8 mouse cellular contexts compared by ENCODE assay signal in the genomic region with DNA sequence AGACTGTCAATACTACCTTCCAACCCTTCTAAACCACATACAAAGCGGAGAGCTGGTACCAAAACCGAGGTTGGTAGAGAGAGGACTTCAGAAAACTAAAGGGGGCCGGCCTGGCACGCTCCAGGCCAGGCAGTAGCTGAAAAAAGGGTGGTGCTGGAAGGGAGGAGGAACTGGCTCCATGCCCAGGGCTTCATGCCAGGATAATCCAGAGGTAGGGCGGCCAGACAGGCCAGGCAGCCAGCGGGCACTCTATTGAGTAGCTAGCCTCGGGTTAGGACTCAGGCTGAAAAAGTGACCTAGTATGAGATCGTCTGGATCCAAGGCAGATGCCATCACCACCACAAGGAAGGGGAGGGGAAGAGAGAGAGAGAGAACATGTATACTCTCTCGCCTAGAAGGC. TPM values are rescaled to one million over a fixed set of nuclear protein-coding genes. Genes with fewer than 3 reads are reported as not detected.
DNase-seq lines count a peak whose midpoint lies in the region; ATAC-seq and TF ChIP-seq lines count a peak whose summit lies in the region.

No protein-coding gene starts in this region.

- H3K4me1 ChIP-seq in embryonic facial prominence, embryonic 10.5 days: peaks cover 84% of the 10 kb centered on the region
- peaks cover 74% of the 10 kb centered on the region for H3K4me1 ChIP-seq in heart, embryonic 10.5 days
- no peaks in the 10 kb centered on the region for H3K4me1 ChIP-seq in lung, adult 2 months (ENCODE audit: control insufficient read depth, insufficient read depth, low read length)
- peaks cover 51% of the 10 kb centered on the region for H3K4me1 ChIP-seq in stomach, embryonic 16.5 days (ENCODE audit: control insufficient read depth, insufficient read depth, low read length)

- H3K9me3 ChIP-seq in embryonic facial prominence, embryonic 10.5 days: no peaks in the 10 kb centered on the region
- H3K9me3 ChIP-seq in heart, embryonic 10.5 days: no peaks in the 10 kb centered on the region
- no peaks in the 10 kb centered on the region for H3K9me3 ChIP-seq in stomach, embryonic 16.5 days (replicated peaks; ENCODE audit: control insufficient read depth, low read length)

- TF ChIP-seq POLR2A in lung, adult 2 months (IDR thresholded peaks at IDR 0.05; ENCODE audit: borderline replicate concordance, extremely low read depth, low read depth, low read length): no peak

- H3K27ac ChIP-seq in embryonic facial prominence, embryonic 10.5 days (replicated peaks): peak overlapping the region; percentile 21
- peak overlapping the region; percentile 56 for H3K27ac ChIP-seq in heart, embryonic 10.5 days
- peak overlapping the region; percentile 78 for H3K27ac ChIP-seq in stomach, embryonic 16.5 days (ENCODE audit: low read length)

- H3K4me2 ChIP-seq in stomach, embryonic 16.5 days (ENCODE audit: low read depth, low read length): no peak overlapping the region

- H3K36me3 ChIP-seq in embryonic facial prominence, embryonic 10.5 days (replicated peaks): peaks cover 61% of the 10 kb centered on the region
- H3K36me3 ChIP-seq in heart, embryonic 10.5 days: peaks cover 13% of the 10 kb centered on the region
- no peaks in the 10 kb centered on the region for H3K36me3 ChIP-seq in stomach, embryonic 16.5 days (ENCODE audit: control insufficient read depth, insufficient read depth, low read length)

- peak overlapping the region; percentile 7; the same call in 1 of the 2 replicates for H3K9ac ChIP-seq in stomach, embryonic 16.5 days (ENCODE audit: low read length)

- ATAC-seq in cerebellum, adult (ENCODE audit: insufficient number of reproducible peaks, low FRiP score, low TSS enrichment): no peak
- ATAC-seq in stomach, embryonic 16.5 days (ENCODE audit: insufficient read depth, low FRiP score): peak; percentile 59; the same call in 1 of the 2 replicates
- ATAC-seq in granulocyte monocyte progenitor cell, adult 5-6 weeks (replicated peaks; ENCODE audit: poor library complexity, severe bottlenecking): no peak

- H3K27me3 ChIP-seq in embryonic facial prominence, embryonic 10.5 days (replicated peaks; ENCODE audit: low read depth, poor library complexity, severe bottlenecking): no peaks in the 10 kb centered on the region
- H3K27me3 ChIP-seq in heart, embryonic 10.5 days (ENCODE audit: insufficient read depth, poor library complexity, severe bottlenecking): no peaks in the 10 kb centered on the region
- no peaks in the 10 kb centered on the region for H3K27me3 ChIP-seq in stomach, embryonic 16.5 days (ENCODE audit: control insufficient read depth, insufficient read depth, low read length)

- peak overlapping the region; percentile 11; the same call in 1 of the 2 replicates for H3K4me3 ChIP-seq in embryonic facial prominence, embryonic 10.5 days
- no peak overlapping the region for H3K4me3 ChIP-seq in heart, embryonic 10.5 days
- H3K4me3 ChIP-seq in lung, adult 2 months (replicated peaks; ENCODE audit: extremely low read depth, low read depth, low read length): no peak overlapping the region
- no peak overlapping the region for H3K4me3 ChIP-seq in stomach, embryonic 16.5 days (replicated peaks; ENCODE audit: low read length)

- 82% methylated on average over 9 of the region's 9 CpGs for WGBS in embryonic facial prominence, embryonic 10.5 days
- 69% methylated on average over 9 of the region's 9 CpGs for WGBS in heart, embryonic 10.5 days
- 25% methylated on average over 9 of the region's 9 CpGs for WGBS in lung, adult 2 months
- WGBS in stomach, embryonic 16.5 days: 39% methylated on average over 9 of the region's 9 CpGs

- peak; percentile 72 to 78 for DNase-seq in cerebellum, postnatal 10 days
- DNase-seq in embryonic facial prominence, embryonic 10.5 days (ENCODE audit: low spot score): no peak
- DNase-seq in heart, embryonic 10.5 days (ENCODE audit: low spot score): no peak
- DNase-seq in kidney, adult 9 months: peak; percentile 89
- DNase-seq in lung, adult 2 months: peak; percentile 81

- TF ChIP-seq CTCF in lung, adult 2 months (IDR thresholded peaks at IDR 0.05; ENCODE audit: insufficient read depth, low read length): no peak

RNA-seq across cellular contexts. Expression of a gene that starts 17.2 kb away (rescaled TPM):
- 173 and 197 TPM in 2 replicates for polyA plus RNA-seq in embryonic facial prominence, embryonic 10.5 days (2016; fragmentation: Nextera tagmentation; extraction: Ambion mirVana)
- 88.7 and 107 TPM in 2 replicates for polyA plus RNA-seq in heart, embryonic 10.5 days (2016; fragmentation: Nextera tagmentation; extraction: Ambion mirVana)
- 1.4 and 1.6 TPM in 2 replicates for polyA plus RNA-seq in lung, adult 2 months (2012; rRNA removed)
- 24.1 and 26.7 TPM in 2 replicates for polyA plus RNA-seq in stomach, embryonic 16.5 days (2015; fragmentation: Nextera tagmentation; extraction: Ambion mirVana)
- total RNA-seq in granulocyte monocyte progenitor cell, adult 5-6 weeks (2014; fragmentation: Nextera tagmentation): not detected in 2 replicates
- under 0.01 TPM in 1 of 2 replicates, not detected in the other for total RNA-seq in granulocyte monocyte progenitor cell, adult 5-6 weeks (2017)

RNA-seq across cellular contexts. Expression of a gene that starts 35.8 kb away (rescaled TPM):
- not detected in 2 replicates for polyA plus RNA-seq in embryonic facial prominence, embryonic 10.5 days (2016; fragmentation: Nextera tagmentation; extraction: Ambion mirVana)
- polyA plus RNA-seq in heart, embryonic 10.5 days (2016; fragmentation: Nextera tagmentation; extraction: Ambion mirVana): not detected in 2 replicates
- polyA plus RNA-seq in lung, adult 2 months (2012; rRNA removed): not detected in 2 replicates
- polyA plus RNA-seq in stomach, embryonic 16.5 days (2015; fragmentation: Nextera tagmentation; extraction: Ambion mirVana): 2.5 and 5.3 TPM in 2 replicates
- total RNA-seq in granulocyte monocyte progenitor cell, adult 5-6 weeks (2014; fragmentation: Nextera tagmentation): not detected in 2 replicates
- not detected in 2 replicates for total RNA-seq in granulocyte monocyte progenitor cell, adult 5-6 weeks (2017)

RNA-seq across cellular contexts. Expression of a gene that starts 46.2 kb away (rescaled TPM):
- polyA plus RNA-seq in embryonic facial prominence, embryonic 10.5 days (2016; fragmentation: Nextera tagmentation; extraction: Ambion mirVana): 106 and 107 TPM in 2 replicates
- 88.3 and 102 TPM in 2 replicates for polyA plus RNA-seq in heart, embryonic 10.5 days (2016; fragmentation: Nextera tagmentation; extraction: Ambion mirVana)
- polyA plus RNA-seq in lung, adult 2 months (2012; rRNA removed): 18.1 and 24.1 TPM in 2 replicates
- 80.5 and 92.6 TPM in 2 replicates for polyA plus RNA-seq in stomach, embryonic 16.5 days (2015; fragmentation: Nextera tagmentation; extraction: Ambion mirVana)
- 88.7 and 94.9 TPM in 2 replicates for total RNA-seq in granulocyte monocyte progenitor cell, adult 5-6 weeks (2014; fragmentation: Nextera tagmentation)
- total RNA-seq in granulocyte monocyte progenitor cell, adult 5-6 weeks (2017): 37.0 and 44.1 TPM in 2 replicates

Comparison
In these comparisons a context has a peak if more than half of its experiments do, and no peak if none do; other contexts are left out.
1. DNase-seq: peak in cerebellum, postnatal 10 days (2 of 2), kidney, adult 9 months (single experiment) and lung, adult 2 months (single experiment); none in embryonic facial prominence, embryonic 10.5 days (single experiment) and heart, embryonic 10.5 days (single experiment).
2. H3K27ac ChIP-seq: peak in every context shown above with its lines; median percentile 78 in stomach, embryonic 16.5 days; 56 in heart, embryonic 10.5 days; 21 in embryonic facial prominence, embryonic 10.5 days.